Mouse (Mus musculus) C2C12 (cell line): ENCODE measurements around the gene B4galt3. TPM values are rescaled to one million over a fixed set of nuclear protein-coding genes. Genes with fewer than 3 reads are reported as not detected.

Experiments
- H3K27me3 ChIP-seq: one replicate; pipeline ENCODE4 v1.6.1; 2011; ENCODE audit not compliant: control insufficient read depth, insufficient read depth, insufficient read length
- H3K36me3 ChIP-seq: one replicate; pipeline ENCODE4 v1.6.1; 2011; ENCODE audit not compliant: control insufficient read depth, insufficient read depth
- H3K4me3 ChIP-seq: one replicate; pipeline ENCODE4 v1.5.1; 2011; ENCODE audit warnings: mild to moderate bottlenecking, control low read depth; ENCODE audit not compliant: poor library complexity, insufficient read depth, severe bottlenecking
- H3K79me2 ChIP-seq: one replicate; pipeline ENCODE4 v1.6.1; 2011; ENCODE audit not compliant: control insufficient read depth, insufficient read depth
- H3K79me3 ChIP-seq: one replicate; pipeline ENCODE4 v1.6.1; 2011; ENCODE audit warnings: low read depth, control low read depth
- H3ac ChIP-seq: one replicate; pipeline ENCODE3; 2011; ENCODE audit warnings: low read depth; ENCODE audit not compliant: control insufficient read depth, insufficient read length
- CEBPB ChIP-seq: IDR thresholded peaks from one replicate; pipeline ENCODE4 v1.6.1; 2011; ENCODE audit warnings: low read depth, mild to moderate bottlenecking, control low read depth, moderate library complexity
- CTCF ChIP-seq: IDR thresholded peaks from one replicate; pipeline ENCODE4 v1.5.1; 2011; ENCODE audit not compliant: control insufficient read depth, insufficient read depth, insufficient read length
- FOSL1 ChIP-seq: IDR thresholded peaks from one replicate; pipeline ENCODE4 v1.8.0; 2011; ENCODE audit warnings: mild to moderate bottlenecking, low read length; ENCODE audit not compliant: poor library complexity, insufficient read depth, severe bottlenecking
- MAX ChIP-seq: IDR thresholded peaks from one replicate; pipeline ENCODE4 v1.6.1; 2011; ENCODE audit warnings: mild to moderate bottlenecking, control low read depth
- MYOD1 ChIP-seq: IDR thresholded peaks from one replicate; pipeline ENCODE4 v1.6.1; 2011; ENCODE audit warnings: low read depth; ENCODE audit not compliant: control insufficient read depth, insufficient read length
- MYOG ChIP-seq: IDR thresholded peaks from one replicate; pipeline ENCODE4 v1.6.1; 2011; ENCODE audit not compliant: control insufficient read depth, insufficient read length; ENCODE audit errors: extremely low read depth
- USF1 ChIP-seq: IDR thresholded peaks from one replicate; pipeline ENCODE4 v1.6.1; 2011; ENCODE audit warnings: low read depth, mild to moderate bottlenecking, control low read depth, moderate library complexity
- polyA plus RNA-seq: library from polyadenylated mRNA; unstranded; fragments of >200 nt; fragmentation: generic; extraction: Trizol; gene quantifications from one replicate; pipeline ENCODE4 v1.2.1, GENCODE M21; 2012; ENCODE audit warnings: missing spikeins

B4galt3 gene
- polyA plus RNA-seq, 1 experiment: 17.4 TPM

- Histone ChIP-seq H3K36me3 (peaks cover 7% of the 10 kb centered on the region), H3K27me3 (no peaks in the 10 kb centered on the region), H3K79me2 (peaks cover 35% of the 10 kb centered on the region), H3ac (peak overlapping the region; percentile 100), H3K79me3 (peaks cover 19% of the 10 kb centered on the region), H3K4me3 (peak overlapping the region; percentile 65)
- no peak for TF ChIP-seq MYOD1
- TF ChIP-seq MYOG: no peak
- TF ChIP-seq CTCF: peak; percentile 80
- peak; percentile 15 for TF ChIP-seq MAX
These were observed 23.2 kb upstream of the B4galt3 start for GRCm38 (mm10) chr1:171246709-171247452.

- TF ChIP-seq CTCF (no peak), MAX (no peak), FOSL1 (no peak), MYOD1 (no peak), MYOG (no peak), USF1 (no peak), CEBPB (no peak)
- H3K27me3 ChIP-seq: no peaks in the 10 kb centered on the region
- H3ac ChIP-seq: peak overlapping the region; percentile 53
- peak overlapping the region; percentile 65 for H3K4me3 ChIP-seq
- peaks cover 35% of the 10 kb centered on the region for H3K79me2 ChIP-seq
- peaks cover 7% of the 10 kb centered on the region for H3K36me3 ChIP-seq
- H3K79me3 ChIP-seq: peaks cover 19% of the 10 kb centered on the region
These were observed 22.7 kb upstream of the B4galt3 start for GRCm38 (mm10) chr1:171247453-171247841.

- Histone ChIP-seq H3K4me3 (no peak overlapping the region), H3ac (no peak overlapping the region), H3K36me3 (peaks cover 7% of the 10 kb centered on the region), H3K27me3 (no peaks in the 10 kb centered on the region), H3K79me3 (peaks cover 19% of the 10 kb centered on the region), H3K79me2 (peaks cover 35% of the 10 kb centered on the region)
- TF ChIP-seq MYOG (no peak), CEBPB (no peak), MYOD1 (no peak), FOSL1 (no peak), CTCF (no peak), USF1 (no peak), MAX (no peak)
These were observed 22.2 kb upstream of the B4galt3 start for GRCm38 (mm10) chr1:171247916-171248315.

- TF ChIP-seq MYOG (no peak), FOSL1 (no peak), USF1 (no peak), CEBPB (no peak), MYOD1 (no peak), CTCF (no peak), MAX (no peak)
- H3K4me3 ChIP-seq: no peak overlapping the region
- H3K36me3 ChIP-seq: peaks cover 1% of the 10 kb centered on the region
- peaks cover 28% of the 10 kb centered on the region for H3K79me2 ChIP-seq
- H3ac ChIP-seq: no peak overlapping the region
- H3K27me3 ChIP-seq: no peaks in the 10 kb centered on the region
- H3K79me3 ChIP-seq: peaks cover 17% of the 10 kb centered on the region
These were observed 21.5 kb upstream of the B4galt3 start for GRCm38 (mm10) chr1:171248386-171249226.

- H3K36me3 ChIP-seq: peaks cover 5% of the 10 kb centered on the region
- peak; percentile 57 for TF ChIP-seq MYOD1
- TF ChIP-seq CTCF: no peak
- H3K79me3 ChIP-seq: peaks cover 15% of the 10 kb centered on the region
- peaks cover 18% of the 10 kb centered on the region for H3K79me2 ChIP-seq
- H3K4me3 ChIP-seq: peak within 1 kb of the TSS; percentile 29
- no peaks in the 10 kb centered on the region for H3K27me3 ChIP-seq
- peak within 1 kb of the TSS; percentile 72 for H3ac ChIP-seq
These were observed 20.1 kb upstream of the B4galt3 start, which contains the start of gene Adamts4 for GRCm38 (mm10) chr1:171249913-171250600. Gene Adamts4, plus strand, starts transcription at chr1:171250421.
